Mouse (Mus musculus) forebrain, postnatal 0 days (tissue): ENCODE measurements around the gene Gli2. TPM values are rescaled to one million over a fixed set of nuclear protein-coding genes. Genes with fewer than 3 reads are reported as not detected.

Experiments used
- ATAC-seq: fragments of 200-750 bp; cut with Nextera tagmentation; 2 replicates; pipeline ENCODE4 v1.8.0; 2017; ENCODE audit warnings: mild to moderate bottlenecking, moderate library complexity
- DNase-seq: peaks from one replicate; pipeline ENCODE4 v3.0.0-alpha.2; 2015
- H3K27ac ChIP-seq: fragments of 300-500 bp; sonication (generic); 2 replicates; pipeline ENCODE4 v1.5.1; 2014; ENCODE audit warnings: low read depth, mild to moderate bottlenecking, antibody characterized with exemption, low read length, moderate library complexity, mixed read lengths
- H3K27me3 ChIP-seq: fragments of 300-500 bp; sonication (generic); 2 replicates; pipeline ENCODE4 v1.6.1; 2014; ENCODE audit warnings: mild to moderate bottlenecking, low read length, mixed read lengths; ENCODE audit not compliant: insufficient read depth
- H3K36me3 ChIP-seq: fragments of 300-500 bp; sonication (generic); 2 replicates; pipeline ENCODE4 v1.6.1; 2014; ENCODE audit warnings: mild to moderate bottlenecking, moderate library complexity; ENCODE audit not compliant: insufficient read depth
- H3K4me1 ChIP-seq: fragments of 300-500 bp; sonication (generic); 2 replicates; pipeline ENCODE4 v1.6.1; 2014; ENCODE audit warnings: antibody characterized with exemption; ENCODE audit not compliant: insufficient read depth
- H3K4me2 ChIP-seq: fragments of 300-500 bp; sonication (generic); 2 replicates; pipeline ENCODE4 v1.6.1; 2014; ENCODE audit warnings: low read depth, mild to moderate bottlenecking, moderate library complexity
- H3K4me3 ChIP-seq: fragments of 300-500 bp; sonication (generic); 2 replicates; pipeline ENCODE4 v1.5.1; 2014; ENCODE audit warnings: low read depth, low read length, mixed read lengths
- H3K9ac ChIP-seq: fragments of 300-500 bp; sonication (generic); 2 replicates; pipeline ENCODE4 v1.6.1; 2014; ENCODE audit warnings: mild to moderate bottlenecking
- H3K9me3 ChIP-seq: fragments of 300-500 bp; sonication (generic); 2 replicates; pipeline ENCODE4 v1.6.1; 2016; ENCODE audit warnings: low read length
- CTCF ChIP-seq: sonication (generic); IDR thresholded peaks from 2 replicates; pipeline ENCODE4 v1.5.1; 2016; ENCODE audit warnings: antibody characterized with exemption, control low read depth, low read depth
- WGBS: fragments of 180-500 bp; shearing (Covaris S2); extraction: QIAGEN DNeasy Blood & Tissue Kit; methylation state at CpG from one replicate; pipeline ENCODE4 v1.1.7; 2014; 5-methylcytosine and 5-hydroxymethylcytosine counted together
- polyA plus RNA-seq: library from polyadenylated mRNA; unstranded; fragments of >200 nt; fragmentation: Nextera tagmentation; extraction: Ambion mirVana; gene quantifications from 2 replicates; pipeline ENCODE4 v1.2.1, GENCODE M21; 2015
- total RNA-seq: library from RNA; depleted of rRNA; stranded (reverse); fragments of >200 nt; gene quantifications from 2 replicates; pipeline ENCODE4 v1.2.3, GENCODE M21; 2014

Gene Gli2
- total and polyA plus RNA-seq, 2 experiments from 2014 or later: 1.3 to 4.4 TPM

- 97% methylated on average over 5 of the region's 5 CpGs for WGBS
Measured at GRCm38 (mm10) chr1:118932167-118932566, 121.3 kb downstream of the Gli2 start.

GRCm38 (mm10) chr1:118927543-118928354, 125.7 kb downstream of the Gli2 start:
- Histone ChIP-seq H3K4me3 (no peak overlapping the region), H3K4me2 (no peak overlapping the region), H3K4me1 (no peaks in the 10 kb centered on the region), H3K9me3 (no peaks in the 10 kb centered on the region), H3K9ac (no peak overlapping the region), H3K27me3 (no peaks in the 10 kb centered on the region), H3K27ac (no peak overlapping the region), H3K36me3 (no peaks in the 10 kb centered on the region)
- ATAC-seq: no peak
- no peak for TF ChIP-seq CTCF
- DNase-seq: no peak
- 53% methylated on average over 12 of the region's 12 CpGs for WGBS

More at GRCm38 (mm10) chr1:118932167-118932566, 121.3 kb downstream of the Gli2 start:
- DNase-seq (no peak), ATAC-seq (no peak)
- Histone ChIP-seq H3K9ac (no peak overlapping the region), H3K27me3 (no peaks in the 10 kb centered on the region), H3K4me1 (peaks cover 6% of the 10 kb centered on the region; the same call in 1 of the 2 replicates), H3K36me3 (no peaks in the 10 kb centered on the region), H3K9me3 (no peaks in the 10 kb centered on the region), H3K4me2 (no peak overlapping the region), H3K4me3 (no peak overlapping the region), H3K27ac (no peak overlapping the region)
- TF ChIP-seq CTCF: no peak

DNA sequence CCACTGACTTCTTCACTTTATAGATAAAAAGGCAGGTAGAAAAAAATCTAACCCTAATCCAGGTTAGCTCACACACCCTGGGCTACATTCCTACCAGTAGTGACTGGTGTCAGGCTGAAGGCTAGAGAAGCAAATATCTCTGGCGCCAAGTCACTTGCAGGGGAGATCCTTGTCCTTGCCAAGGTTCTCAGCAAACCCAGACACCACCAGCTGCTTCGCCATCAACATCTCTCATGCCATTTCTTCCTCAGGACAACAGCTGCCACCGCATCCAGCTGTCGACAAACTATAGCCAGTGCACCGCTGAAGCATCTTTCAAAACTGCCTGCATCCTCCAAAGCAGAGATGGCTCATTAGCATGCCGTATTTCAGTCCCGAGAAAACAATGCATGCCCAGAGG, 126.9 kb downstream of the Gli2 start:
- H3K27me3 ChIP-seq: no peaks in the 10 kb centered on the region
- no peak overlapping the region for H3K4me3 ChIP-seq
- H3K4me1 ChIP-seq: no peaks in the 10 kb centered on the region
- DNase-seq: no peak
- H3K9ac ChIP-seq: no peak overlapping the region
- H3K9me3 ChIP-seq: no peaks in the 10 kb centered on the region
- H3K4me2 ChIP-seq: no peak overlapping the region
- H3K36me3 ChIP-seq: no peaks in the 10 kb centered on the region
- TF ChIP-seq CTCF: no peak
- 81% methylated on average over 7 of the region's 7 CpGs for WGBS
- H3K27ac ChIP-seq: no peak overlapping the region
- ATAC-seq: no peak

DNA sequence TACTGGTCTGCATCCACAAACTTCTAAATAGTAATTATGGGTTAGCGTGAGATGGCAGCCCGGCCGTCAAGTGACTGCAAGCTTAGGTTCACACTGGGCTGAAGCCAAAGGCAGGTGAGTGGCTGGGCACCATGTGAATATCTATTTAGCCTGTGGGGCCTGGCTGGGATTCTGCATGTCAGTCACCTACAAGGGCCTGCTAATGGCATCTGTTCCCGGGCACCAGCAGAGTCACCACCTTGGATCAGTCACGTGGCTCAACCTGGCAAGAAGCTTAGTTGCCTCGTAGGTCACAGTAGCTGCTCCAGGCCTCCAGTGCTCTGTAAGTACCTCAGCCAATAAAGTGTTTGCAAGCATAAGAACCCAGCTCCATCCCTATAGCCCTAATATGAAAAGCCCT, 131.2 kb downstream of the Gli2 start:
- Histone ChIP-seq H3K27me3 (no peaks in the 10 kb centered on the region), H3K4me2 (no peak overlapping the region), H3K4me3 (no peak overlapping the region), H3K4me1 (no peaks in the 10 kb centered on the region), H3K9ac (no peak overlapping the region), H3K9me3 (no peaks in the 10 kb centered on the region), H3K27ac (no peak overlapping the region), H3K36me3 (no peaks in the 10 kb centered on the region)
- 51% methylated on average over 6 of the region's 6 CpGs for WGBS
- ATAC-seq (no peak), DNase-seq (no peak)
- no peak for TF ChIP-seq CTCF

DNA sequence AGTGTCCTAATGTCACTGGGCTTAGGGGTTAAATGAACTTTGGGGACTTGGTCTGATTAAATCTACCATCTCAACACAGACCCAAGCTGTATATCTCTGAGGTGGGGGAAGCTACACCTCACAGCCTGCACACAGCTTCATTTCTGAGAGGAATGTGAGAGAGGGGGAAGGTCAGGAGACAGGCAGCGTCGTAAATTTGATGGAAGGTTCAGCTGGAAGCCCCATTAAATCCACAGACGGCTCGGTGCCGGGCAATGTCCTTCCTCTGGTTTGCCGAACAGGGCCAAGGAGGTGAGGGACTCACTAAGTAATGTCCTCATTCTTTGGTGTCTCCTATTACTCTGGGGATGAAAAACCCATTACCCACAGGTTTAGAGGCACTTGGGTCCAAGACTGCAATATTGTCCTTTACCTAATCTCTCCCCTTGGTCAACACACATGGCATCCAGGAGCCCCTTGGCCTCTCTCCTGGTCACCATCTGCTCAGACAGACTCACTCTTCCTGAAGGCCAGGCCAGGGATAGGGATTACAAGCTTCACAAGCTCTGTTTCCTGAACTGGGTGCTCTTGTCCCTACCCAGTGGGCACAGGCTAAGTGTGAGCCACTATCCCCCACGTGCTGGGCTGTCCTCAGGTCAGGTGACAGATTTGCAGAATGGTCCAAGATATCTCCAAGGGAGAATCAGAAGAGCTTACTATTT, 135.7 kb downstream of the Gli2 start:
- Histone ChIP-seq H3K4me1 (no peaks in the 10 kb centered on the region), H3K36me3 (no peaks in the 10 kb centered on the region), H3K4me3 (no peak overlapping the region), H3K9ac (no peak overlapping the region), H3K27me3 (no peaks in the 10 kb centered on the region), H3K4me2 (no peak overlapping the region), H3K27ac (no peak overlapping the region), H3K9me3 (no peaks in the 10 kb centered on the region)
- TF ChIP-seq CTCF: no peak
- ATAC-seq (no peak), DNase-seq (no peak)
- 86% methylated on average over 7 of the region's 7 CpGs for WGBS

DNA sequence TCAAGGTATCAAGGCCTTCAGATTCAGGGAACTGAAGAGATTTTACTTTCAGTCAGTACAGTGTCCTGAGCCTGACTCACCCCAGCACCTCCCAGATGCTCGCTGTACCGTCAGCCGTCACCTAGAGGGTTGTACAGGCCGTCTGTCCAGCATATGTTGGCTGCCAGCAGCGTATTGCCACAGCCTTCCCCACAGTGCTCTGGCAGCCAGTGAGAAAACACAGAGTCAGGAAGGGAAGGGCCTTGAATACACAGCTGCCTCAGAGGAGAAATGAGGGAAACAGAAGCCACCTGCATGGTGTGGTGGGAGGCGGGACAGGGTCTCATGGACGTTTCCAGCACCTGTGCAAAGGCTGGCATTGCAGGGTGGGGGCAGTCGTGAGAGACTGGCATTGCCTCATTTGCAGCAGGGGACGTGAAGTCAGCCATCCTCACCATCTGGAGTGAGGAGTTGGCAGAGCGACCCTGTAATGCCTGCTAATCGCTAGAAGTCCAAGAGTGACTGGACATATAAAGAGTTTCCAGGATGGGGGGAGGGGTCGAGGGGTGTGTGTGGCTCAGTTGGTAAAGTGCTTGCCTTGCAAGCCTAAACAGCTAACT, 136.8 kb downstream of the Gli2 start:
- no peak overlapping the region for H3K9ac ChIP-seq

More for the DNA sequence above, 136.8 kb downstream of the Gli2 start:
- Histone ChIP-seq H3K4me2 (no peak overlapping the region), H3K4me3 (no peak overlapping the region), H3K36me3 (no peaks in the 10 kb centered on the region), H3K27me3 (no peaks in the 10 kb centered on the region), H3K4me1 (no peaks in the 10 kb centered on the region), H3K27ac (no peak overlapping the region), H3K9me3 (no peaks in the 10 kb centered on the region)
- 0 out of 2 replicates have a peak, but pooled peaks have one; percentile 10 for TF ChIP-seq CTCF
- ATAC-seq (peak; percentile 30), DNase-seq (peak; percentile 30)
- WGBS: 21% methylated on average over 12 of the region's 12 CpGs
